Mouse (Mus musculus) adrenal gland, postnatal 14 days (tissue): ENCODE results near the gene Olfr1509. TPM values are rescaled to one million over a fixed set of nuclear protein-coding genes. Genes with fewer than 3 reads are reported as not detected.
"Not testable (repeated sequence)": the region's sequence is repeated elsewhere in the genome, so short reads cannot be mapped to it uniquely, and the experiment has no call there.

Experiments used
- DNase-seq: peaks from one replicate; pipeline ENCODE4 v3.0.0; 2021; ENCODE audit warnings: mixed read lengths
- long read RNA-seq, 2 experiments: library from polyadenylated mRNA; stranded (forward); transcript quantifications; one replicate each; pipeline ENCODE4 v2.0.0; 2021
- total RNA-seq: library from RNA; stranded (reverse); gene quantifications from 2 replicates; pipeline ENCODE4 v1.2.3, GENCODE M21; 2021

Gene Olfr1509
- total RNA-seq, result not detected in 2 replicates
- long read RNA-seq, experiment 1, result 0 reads
- long read RNA-seq, experiment 2, result 0 reads

- DNase-seq, result no peak
These were observed at the start of gene Olfr1509 for GRCm38 (mm10) chr14:52442690-52443089. Gene Olfr1509 (plus strand): TSS chr14:52442990.

DNA sequence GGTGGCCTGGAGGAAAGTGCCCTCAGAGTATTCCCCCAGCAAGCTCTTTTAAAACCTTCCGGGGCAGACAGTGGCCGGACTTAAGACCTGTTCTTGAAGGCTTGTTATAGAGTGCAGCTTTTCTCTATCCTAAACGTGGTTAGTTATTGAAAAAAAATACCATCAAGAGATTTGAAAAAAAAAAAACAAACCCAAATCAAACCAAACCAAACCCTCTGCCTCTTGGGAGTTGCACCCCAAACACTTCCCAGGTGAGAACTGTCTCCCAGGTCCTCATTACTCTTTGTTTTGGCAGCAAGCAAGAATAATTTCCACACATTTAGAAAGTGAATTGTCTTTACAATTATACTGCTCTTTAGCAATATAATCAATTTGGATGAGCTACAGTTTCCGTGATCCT lies 45.5 kb upstream of the Olfr1509 start, which contains the start of gene Olfr1511:
Gene Olfr1511, minus strand, starts transcription at position 101 of the 400 bp plus-strand sequence.
- DNase-seq, result no peak

DNA sequence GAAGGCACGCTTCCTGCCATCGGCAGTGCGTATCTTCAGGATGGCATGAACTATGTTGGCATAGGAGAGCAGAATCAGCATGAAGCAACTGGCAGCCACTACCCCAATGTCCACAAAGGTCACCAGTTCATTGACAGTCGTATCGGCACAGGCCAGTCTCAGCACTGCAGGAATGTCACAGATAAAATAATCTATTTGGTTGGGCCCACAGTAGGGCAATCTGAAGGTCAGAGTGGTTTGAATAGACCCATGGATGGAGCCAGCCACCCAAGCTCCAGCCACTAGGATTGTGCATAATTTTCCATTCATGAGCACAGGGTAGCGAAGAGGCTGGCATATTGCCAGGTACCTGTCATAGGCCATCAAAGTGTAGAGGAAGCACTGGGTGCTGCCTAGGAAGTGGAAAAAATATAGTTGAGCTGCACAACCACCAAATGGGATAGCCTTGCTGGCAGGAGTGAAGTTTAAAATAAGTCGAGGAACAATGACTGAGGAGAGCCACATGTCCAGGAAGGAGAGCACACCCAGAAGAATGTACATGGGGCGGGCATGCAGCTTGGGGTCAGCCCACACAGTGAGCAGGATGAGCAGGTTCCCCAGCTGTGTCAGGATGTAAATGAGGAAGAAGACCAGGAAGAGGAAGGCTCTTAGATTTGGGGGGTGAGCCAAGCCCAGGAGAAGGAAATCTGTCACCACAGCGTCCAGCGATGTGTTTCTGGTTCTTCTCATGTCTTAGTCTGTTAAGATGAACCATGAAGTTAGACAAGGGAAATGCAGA lies 32.5 kb upstream of the Olfr1509 start:
- DNase-seq, result not testable (repeated sequence)

DNA sequence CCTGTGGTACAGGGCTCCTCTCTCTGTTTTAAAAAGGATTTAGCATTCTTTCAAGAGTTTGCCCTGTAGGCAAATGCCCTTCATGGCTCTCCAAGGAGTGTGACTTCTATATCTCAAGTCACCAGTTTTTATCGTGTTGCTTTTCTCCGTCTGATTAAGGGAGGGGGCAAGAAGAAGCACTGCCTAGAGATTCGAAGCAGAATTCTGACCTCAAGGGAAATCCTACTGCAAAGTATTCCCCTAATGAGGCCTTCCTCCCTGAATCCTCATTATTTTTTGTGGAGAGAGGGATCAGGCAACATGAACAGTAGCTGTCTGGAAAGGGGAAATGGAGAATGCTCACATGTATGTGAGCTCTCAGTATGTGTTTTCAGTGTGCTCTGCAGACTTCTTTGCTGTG lies 28.5 kb upstream of the Olfr1509 start, which contains the start of gene Olfr1510:
Gene Olfr1510, minus strand, starts transcription at position 101 of the 400 bp plus-strand sequence.
- no peak for DNase-seq

DNA sequence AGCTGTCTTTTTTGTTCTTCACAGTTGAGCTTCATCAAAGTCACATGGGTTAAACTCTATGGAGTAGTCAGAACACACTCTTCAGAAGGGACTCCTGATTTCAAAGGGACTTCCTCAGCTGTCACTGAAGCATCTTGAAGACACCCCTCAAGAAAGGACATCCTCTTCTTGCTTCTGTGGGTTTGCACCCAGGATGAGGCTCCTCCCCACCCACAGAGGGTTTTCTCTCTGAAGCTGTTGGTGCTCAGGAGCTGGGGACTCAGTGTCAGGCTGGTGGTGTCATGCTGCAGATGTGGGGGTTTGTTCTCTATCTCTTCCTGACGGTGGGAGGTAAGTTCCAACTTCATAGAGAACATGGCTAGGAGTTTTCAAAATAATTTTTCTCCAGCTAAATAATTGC lies 15.1 kb upstream of the Olfr1509 start:
- DNase-seq, result no peak

GRCm38 (mm10) chr14:52451138-52451537 lies 8.3 kb downstream of the Olfr1509 start:
- DNase-seq, result no peak

GRCm38 (mm10) chr14:52461928-52462327 lies 19.1 kb downstream of the Olfr1509 start:
- DNase-seq, result no peak

DNA sequence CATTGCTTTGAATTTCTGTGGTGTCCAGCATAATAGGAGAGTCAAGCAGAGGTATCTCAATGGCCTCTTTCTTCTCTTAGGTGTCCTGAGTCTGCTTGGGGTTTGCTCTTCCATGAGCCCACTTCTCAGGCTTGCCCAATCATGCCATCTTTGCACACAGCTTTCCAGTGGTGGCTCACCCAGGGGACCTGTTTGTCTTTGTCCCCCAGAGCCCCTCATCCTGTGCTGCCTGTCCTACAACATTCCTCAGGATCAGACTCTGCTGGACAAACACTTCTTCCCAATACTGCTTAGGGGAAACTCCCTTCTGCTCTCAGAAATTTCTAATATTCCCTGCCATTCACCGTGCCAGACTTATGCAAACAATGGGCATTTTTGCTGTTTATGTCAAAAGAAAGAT lies 22.9 kb downstream of the Olfr1509 start:
- DNase-seq, result no peak

- no peak for DNase-seq
These were observed 24.6 kb downstream of the Olfr1509 start, which contains the start of gene Olfr1508 for GRCm38 (mm10) chr14:52467395-52467794. Gene Olfr1508 (minus strand): TSS chr14:52467495.

DNA sequence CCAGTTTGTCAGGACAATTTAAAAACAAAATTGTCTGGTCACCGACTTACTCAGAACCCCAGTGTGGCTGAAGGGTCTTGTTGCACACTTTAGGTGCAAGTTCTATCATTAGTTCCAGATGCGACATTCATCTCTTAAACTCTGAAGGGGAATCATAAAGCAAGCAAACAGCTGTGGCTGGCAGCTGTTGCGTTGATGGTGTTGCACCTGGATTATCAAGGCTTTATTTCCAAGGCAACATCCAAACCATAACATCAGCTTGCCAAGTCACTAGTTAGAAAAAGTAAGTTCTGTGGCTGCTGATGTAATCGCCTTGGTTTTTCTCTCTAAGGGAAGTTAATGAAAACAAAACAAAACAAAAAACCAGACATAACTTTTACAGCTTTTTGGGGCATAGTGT lies 52.7 kb downstream of the Olfr1509 start, which contains the start of gene Olfr1507:
Gene Olfr1507, minus strand, starts transcription at position 234 of the 400 bp plus-strand sequence.
- no peak for DNase-seq

Other genes starting within 250 kb of the Olfr1509 start
- gene Supt16, start 245.6 kb upstream of the Olfr1509 start, total RNA-seq, result 56.4 and 62.2 TPM in 2 replicates
- gene Chd8, start 185.2 kb upstream of the Olfr1509 start, total RNA-seq, result 88.4 and 93.0 TPM in 2 replicates
- 42.7 and 46.9 TPM in 2 replicates for gene Tox4, start 163.8 kb upstream of the Olfr1509 start, total RNA-seq
- gene Rab2b, start 163.4 kb upstream of the Olfr1509 start, total RNA-seq, result 30.2 and 32.2 TPM in 2 replicates
- gene Mettl3, start 137.9 kb upstream of the Olfr1509 start, total RNA-seq, result 31.4 and 41.7 TPM in 2 replicates
- gene Sall2, start 114.2 kb upstream of the Olfr1509 start, total RNA-seq, result 7.3 and 9.6 TPM in 2 replicates
- not detected in 2 replicates for gene Olfr1513, start 86.6 kb upstream of the Olfr1509 start, total RNA-seq
- gene Olfr1512, start 63.8 kb upstream of the Olfr1509 start, total RNA-seq, result not detected in 2 replicates
- not detected in 2 replicates for gene Olfr1511, start 45.6 kb upstream of the Olfr1509 start, total RNA-seq
- not detected in 2 replicates for gene Olfr1510, start 28.6 kb upstream of the Olfr1509 start, total RNA-seq
- gene Olfr1508, start 24.5 kb downstream of the Olfr1509 start, total RNA-seq, result not detected in 2 replicates
- not detected in 2 replicates for gene Olfr1507, start 52.8 kb downstream of the Olfr1509 start, total RNA-seq